Mouse (Mus musculus): ENCODE data around the gene Lamtor4. TPM values are rescaled to one million over a fixed set of nuclear protein-coding genes. Genes with fewer than 3 reads are reported as not detected.
A peak's percentile ranks its signal among the peaks of the same experiment; 100 is the strongest.

The Lamtor4 gene
- polyA plus RNA-seq, 1 experiment from 2014 or later = 47.9 TPM

DNA sequence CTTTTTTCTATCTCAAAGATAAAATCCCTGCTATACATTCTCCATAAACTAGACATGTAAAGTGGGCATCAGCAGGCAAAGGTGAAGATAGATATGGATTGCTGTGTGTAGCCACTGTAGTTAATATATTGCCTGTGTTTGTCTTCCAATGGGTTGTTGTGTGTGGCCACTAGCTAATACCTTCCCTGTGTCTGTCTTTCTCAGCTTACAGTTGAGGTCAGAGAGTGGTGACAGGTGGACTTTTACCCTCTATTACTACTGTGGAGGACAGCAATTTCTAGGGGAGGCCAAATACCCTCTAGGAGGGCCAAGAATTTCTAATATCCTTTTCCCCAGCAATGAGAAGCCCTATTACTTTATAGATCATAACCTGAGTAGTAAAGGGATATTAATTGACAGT is 21.1 kb upstream of the Lamtor4 start:
- Histone ChIP-seq H3K9me3 (replicated peaks) (no peaks in the 10 kb centered on the region), H3K4me3 (no peak overlapping the region), H3K36me3 (no peaks in the 10 kb centered on the region), H3K27ac (replicated peaks) (no peak overlapping the region), H3K4me1 (peaks cover 4% of the 10 kb centered on the region; the same call in 1 of the 2 replicates), H3K27me3 (ENCODE audit: low read depth, poor library complexity, severe bottlenecking) (no peaks in the 10 kb centered on the region)
- DNase-seq (ENCODE audit: low spot score) = no peak

DNA sequence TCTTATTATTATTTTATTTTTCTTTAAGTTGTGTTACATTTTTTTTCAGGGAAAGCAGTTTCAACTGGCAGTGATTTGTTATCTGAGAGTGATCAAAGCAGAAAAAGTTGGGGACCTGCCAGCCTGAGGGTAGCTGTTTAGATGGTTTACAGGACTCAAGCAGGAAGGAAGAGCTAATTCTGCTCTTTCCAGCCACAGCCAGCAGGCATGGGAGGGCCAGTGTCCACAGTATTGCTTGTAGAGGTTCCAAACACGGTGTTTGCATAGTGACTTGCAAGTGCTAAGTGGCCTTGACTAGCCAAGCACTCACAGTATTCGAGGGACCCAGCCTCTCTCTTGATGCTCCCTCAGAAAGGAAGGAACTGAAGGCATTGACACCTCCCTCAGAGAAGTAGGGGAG is 13.8 kb upstream of the Lamtor4 start:
- H3K27ac ChIP-seq (replicated peaks) = no peak overlapping the region
- no peaks in the 10 kb centered on the region for H3K27me3 ChIP-seq (ENCODE audit: low read depth, poor library complexity, severe bottlenecking)
- H3K9me3 ChIP-seq (replicated peaks) = no peaks in the 10 kb centered on the region
- DNase-seq (ENCODE audit: low spot score) = no peak
- no peaks in the 10 kb centered on the region for H3K4me1 ChIP-seq
- H3K4me3 ChIP-seq = no peak overlapping the region
- 55% methylated on average over 2 of the region's 2 CpGs for WGBS
- H3K36me3 ChIP-seq = no peaks in the 10 kb centered on the region

DNA sequence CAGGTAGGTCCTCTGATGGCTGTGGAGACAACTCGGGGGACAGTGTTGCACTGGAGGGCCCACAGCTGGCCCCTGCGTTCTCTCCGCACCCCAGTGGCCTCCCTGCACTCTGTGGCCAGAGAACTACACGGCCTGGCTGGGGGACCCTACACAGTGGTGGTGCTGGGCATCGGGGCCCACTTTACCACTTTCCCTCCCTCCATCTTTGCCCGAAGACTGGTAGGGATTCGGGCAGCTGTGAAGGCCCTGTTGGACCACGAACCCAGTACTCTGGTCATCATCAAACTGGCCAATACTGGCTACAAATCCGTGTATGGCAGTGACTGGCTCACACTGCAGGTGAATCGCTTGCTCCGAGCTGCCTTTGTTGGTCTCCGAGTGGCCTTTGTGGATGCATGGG is 4.1 kb upstream of the Lamtor4 start:
- Histone ChIP-seq H3K4me1 (peaks cover 13% of the 10 kb centered on the region), H3K9me3 (replicated peaks) (0 out of 2 replicates have a peak, but pooled peaks cover 3% of the 10 kb centered on the region), H3K27ac (replicated peaks) (no peak overlapping the region), H3K4me3 (no peak overlapping the region), H3K27me3 (ENCODE audit: low read depth, poor library complexity, severe bottlenecking) (no peaks in the 10 kb centered on the region), H3K36me3 (no peaks in the 10 kb centered on the region)
- DNase-seq (ENCODE audit: low spot score) = no peak
- 86% methylated on average over 12 of the region's 12 CpGs for WGBS

DNA sequence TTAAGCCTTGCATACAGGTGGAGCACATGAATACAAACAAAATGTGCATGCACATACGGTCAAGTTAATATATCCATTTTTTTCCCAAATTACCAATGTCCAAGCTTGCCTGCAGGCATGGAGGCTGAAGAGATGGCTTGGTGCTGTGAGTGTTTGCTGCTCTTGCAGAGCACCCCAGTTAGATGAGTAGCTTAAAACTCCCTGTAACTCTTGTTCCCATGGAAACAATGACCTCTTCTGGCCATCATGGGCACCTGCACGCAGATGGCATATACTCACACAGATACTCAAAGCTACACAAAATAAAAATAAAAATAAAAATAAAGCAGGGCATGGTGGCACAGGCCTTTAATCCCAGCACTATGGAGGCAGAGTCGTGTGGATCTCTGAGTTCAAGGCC is 2.2 kb upstream of the Lamtor4 start:
- no peak overlapping the region for H3K27ac ChIP-seq (replicated peaks)
- no peak overlapping the region for H3K4me3 ChIP-seq
- H3K9me3 ChIP-seq (replicated peaks) = 0 out of 2 replicates have a peak, but pooled peaks cover 3% of the 10 kb centered on the region
- H3K27me3 ChIP-seq (ENCODE audit: low read depth, poor library complexity, severe bottlenecking) = no peaks in the 10 kb centered on the region
- peaks cover 21% of the 10 kb centered on the region for H3K4me1 ChIP-seq
- H3K36me3 ChIP-seq = peaks cover 9% of the 10 kb centered on the region
- WGBS = 91% methylated on average over 3 of the region's 3 CpGs
- DNase-seq (ENCODE audit: low spot score) = no peak

DNA sequence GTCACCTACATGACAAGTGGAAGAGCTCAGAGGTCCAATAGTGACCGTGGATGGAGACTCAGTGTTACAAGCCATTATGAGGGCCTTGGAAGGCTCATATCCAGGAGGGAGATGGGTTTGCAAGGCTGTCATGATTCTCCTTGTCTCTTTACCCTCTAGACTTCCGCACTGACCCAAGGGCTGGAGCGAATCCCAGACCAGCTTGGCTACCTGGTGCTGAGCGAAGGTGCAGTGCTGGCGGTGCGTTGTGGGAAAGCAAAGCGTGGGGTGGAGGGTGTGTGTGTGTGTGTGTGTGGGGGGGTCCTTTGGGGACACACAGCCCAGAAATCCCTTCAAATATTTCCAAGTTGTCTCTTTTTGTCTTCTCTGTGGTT is 799 bp downstream of the Lamtor4 start:
- no peak for DNase-seq (ENCODE audit: low spot score)
- H3K36me3 ChIP-seq = peaks cover 39% of the 10 kb centered on the region
- 0 out of 2 replicates have a peak, but pooled peaks cover 2% of the 10 kb centered on the region for H3K9me3 ChIP-seq (replicated peaks)
- H3K4me1 ChIP-seq = peaks cover 21% of the 10 kb centered on the region
- H3K27me3 ChIP-seq (ENCODE audit: low read depth, poor library complexity, severe bottlenecking) = no peaks in the 10 kb centered on the region
- H3K4me3 ChIP-seq = peak overlapping the region; percentile 84
- H3K27ac ChIP-seq (replicated peaks) = peak overlapping the region; percentile 84
- 26% methylated on average over 7 of the region's 7 CpGs for WGBS

GRCm38 (mm10) chr5:138256966-138257584 is 1.8 kb downstream of the Lamtor4 start:
- DNase-seq (ENCODE audit: low spot score) = no peak
- Histone ChIP-seq H3K27me3 (ENCODE audit: low read depth, poor library complexity, severe bottlenecking) (no peaks in the 10 kb centered on the region), H3K4me1 (peaks cover 23% of the 10 kb centered on the region), H3K27ac (replicated peaks) (no peak overlapping the region), H3K4me3 (no peak overlapping the region), H3K36me3 (peaks cover 49% of the 10 kb centered on the region), H3K9me3 (replicated peaks) (no peaks in the 10 kb centered on the region)
- WGBS = 86% methylated on average over 10 of the region's 10 CpGs

DNA sequence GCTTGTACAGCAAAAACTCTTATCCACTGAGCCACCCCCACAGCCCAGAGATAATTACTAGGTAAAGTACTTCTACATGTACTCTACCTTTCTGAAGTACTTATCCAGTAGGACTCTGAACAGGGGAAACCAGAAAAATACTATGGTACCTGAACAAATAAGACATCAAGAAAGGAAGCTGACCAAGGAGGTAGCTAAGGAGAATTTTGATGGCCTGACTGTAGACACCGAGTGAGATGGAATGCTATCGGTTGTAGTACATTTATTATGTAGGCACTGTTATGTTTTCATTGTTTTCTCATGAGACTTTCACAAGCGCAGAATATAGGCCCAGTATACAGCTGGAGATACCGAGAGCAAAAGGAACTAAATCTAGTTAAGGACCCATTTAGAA is 2.3 kb downstream of the Lamtor4 start:
- Histone ChIP-seq H3K36me3 (peaks cover 54% of the 10 kb centered on the region), H3K9me3 (replicated peaks) (no peaks in the 10 kb centered on the region), H3K27me3 (ENCODE audit: low read depth, poor library complexity, severe bottlenecking) (no peaks in the 10 kb centered on the region), H3K4me3 (no peak overlapping the region), H3K27ac (replicated peaks) (no peak overlapping the region), H3K4me1 (peaks cover 28% of the 10 kb centered on the region)
- no peak for DNase-seq (ENCODE audit: low spot score)
- WGBS = 94% methylated on average over 4 of the region's 4 CpGs

DNA sequence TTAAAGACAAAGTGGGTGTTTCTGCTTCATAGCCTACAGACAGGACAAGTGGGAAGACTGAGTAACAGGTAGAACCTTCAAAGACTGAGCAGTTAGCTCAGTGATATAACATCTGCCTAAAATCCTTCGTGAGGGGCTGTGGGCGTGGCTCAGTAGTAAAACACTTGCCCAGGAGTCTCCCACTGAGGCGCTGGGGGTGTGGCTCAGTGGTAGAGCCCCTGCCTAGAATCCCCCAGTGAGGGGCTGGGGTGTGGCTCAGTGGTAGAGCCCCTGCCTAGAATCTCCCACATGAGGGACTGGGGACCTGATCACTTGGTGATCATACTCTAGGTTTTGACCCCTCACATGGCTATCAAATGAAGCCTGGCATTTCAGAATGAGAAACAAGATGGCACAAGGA is 2.8 kb downstream of the Lamtor4 start:
- H3K9me3 ChIP-seq (replicated peaks) = no peaks in the 10 kb centered on the region
- no peak overlapping the region for H3K4me3 ChIP-seq
- H3K36me3 ChIP-seq = peaks cover 56% of the 10 kb centered on the region
- no peaks in the 10 kb centered on the region for H3K27me3 ChIP-seq (ENCODE audit: low read depth, poor library complexity, severe bottlenecking)
- WGBS = 86% methylated on average over 3 of the region's 3 CpGs
- H3K27ac ChIP-seq (replicated peaks) = no peak overlapping the region
- no peak for DNase-seq (ENCODE audit: low spot score)
- peaks cover 33% of the 10 kb centered on the region for H3K4me1 ChIP-seq

- Histone ChIP-seq H3K36me3 (peaks cover 56% of the 10 kb centered on the region), H3K27ac (replicated peaks) (no peak overlapping the region), H3K4me1 (peaks cover 38% of the 10 kb centered on the region), H3K27me3 (ENCODE audit: low read depth, poor library complexity, severe bottlenecking) (no peaks in the 10 kb centered on the region), H3K4me3 (no peak overlapping the region), H3K9me3 (replicated peaks) (no peaks in the 10 kb centered on the region)
- no peak for DNase-seq (ENCODE audit: low spot score)
- WGBS = 84% methylated on average over 6 of the region's 6 CpGs
Measured at GRCm38 (mm10) chr5:138258542-138258941, 3.3 kb downstream of the Lamtor4 start.

- Histone ChIP-seq H3K27me3 (ENCODE audit: low read depth, poor library complexity, severe bottlenecking) (no peaks in the 10 kb centered on the region), H3K27ac (replicated peaks) (no peak overlapping the region), H3K4me3 (0 out of 2 replicates have a peak overlapping the region, but pooled peaks have one; percentile 2), H3K9me3 (replicated peaks) (no peaks in the 10 kb centered on the region), H3K4me1 (peaks cover 38% of the 10 kb centered on the region), H3K36me3 (peaks cover 56% of the 10 kb centered on the region)
- 84% methylated on average over 7 of the region's 7 CpGs for WGBS
- DNase-seq (ENCODE audit: low spot score) = no peak
Measured at GRCm38 (mm10) chr5:138258993-138259392, 3.7 kb downstream of the Lamtor4 start.

DNA sequence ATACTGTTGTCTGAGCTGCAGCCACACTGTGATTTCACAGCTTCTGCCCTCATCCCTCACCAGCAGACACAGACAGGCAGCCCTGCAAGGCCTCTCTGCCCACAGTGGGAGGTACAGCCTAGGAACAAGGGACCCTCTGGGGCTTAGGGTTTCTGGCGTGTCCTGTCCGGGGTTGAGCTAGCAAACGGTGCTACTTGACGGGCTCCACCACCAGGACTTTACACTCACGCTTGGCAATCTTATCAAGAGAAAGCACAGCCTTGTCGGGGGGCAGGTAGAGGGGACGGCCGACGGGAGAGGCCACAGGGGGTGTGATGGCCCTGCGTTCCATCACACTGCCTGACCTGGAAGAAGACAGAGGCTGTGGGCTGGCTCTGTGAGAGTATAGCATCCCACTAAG is 4.8 kb downstream of the Lamtor4 start:
- Histone ChIP-seq H3K4me1 (peaks cover 43% of the 10 kb centered on the region), H3K9me3 (replicated peaks) (no peaks in the 10 kb centered on the region), H3K36me3 (peaks cover 56% of the 10 kb centered on the region), H3K27me3 (ENCODE audit: low read depth, poor library complexity, severe bottlenecking) (no peaks in the 10 kb centered on the region), H3K27ac (replicated peaks) (no peak overlapping the region), H3K4me3 (no peak overlapping the region)
- no peak for DNase-seq (ENCODE audit: low spot score)
- 90% methylated on average over 10 of the region's 10 CpGs for WGBS

- no peak overlapping the region for H3K4me3 ChIP-seq
- H3K36me3 ChIP-seq = peaks cover 61% of the 10 kb centered on the region
- H3K27ac ChIP-seq (replicated peaks) = no peak overlapping the region
- no peaks in the 10 kb centered on the region for H3K9me3 ChIP-seq (replicated peaks)
- peaks cover 42% of the 10 kb centered on the region for H3K4me1 ChIP-seq
- DNase-seq (ENCODE audit: low spot score) = no peak
- no peaks in the 10 kb centered on the region for H3K27me3 ChIP-seq (ENCODE audit: low read depth, poor library complexity, severe bottlenecking)
- 95% methylated on average over 11 of the region's 11 CpGs for WGBS
Measured at GRCm38 (mm10) chr5:138260834-138261233, 5.6 kb downstream of the Lamtor4 start.

DNA sequence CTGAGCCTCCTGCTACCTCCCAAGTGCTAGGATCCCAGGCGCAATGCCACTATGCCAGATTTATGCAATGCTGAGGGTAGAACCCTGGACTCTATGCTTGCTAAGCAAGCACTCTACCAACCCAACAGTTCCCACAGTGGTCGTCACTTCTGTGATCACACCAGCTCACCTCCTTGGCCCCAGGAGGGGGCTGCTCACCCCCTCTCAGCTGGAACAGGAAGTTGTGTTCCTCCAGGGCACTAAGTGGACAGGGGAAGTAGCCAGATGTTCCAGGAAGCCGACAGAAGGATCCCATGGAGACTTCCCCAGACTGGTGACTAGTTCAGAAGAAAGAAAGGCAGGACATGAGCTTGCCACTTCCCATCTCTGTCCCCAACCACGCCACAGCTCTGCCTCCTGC is 6.7 kb downstream of the Lamtor4 start:
- no peaks in the 10 kb centered on the region for H3K27me3 ChIP-seq (ENCODE audit: low read depth, poor library complexity, severe bottlenecking)
- peaks cover 72% of the 10 kb centered on the region for H3K36me3 ChIP-seq
- DNase-seq (ENCODE audit: low spot score) = no peak
- no peak overlapping the region for H3K27ac ChIP-seq (replicated peaks)
- no peaks in the 10 kb centered on the region for H3K9me3 ChIP-seq (replicated peaks)
- WGBS = 86% methylated on average over 4 of the region's 4 CpGs
- peaks cover 31% of the 10 kb centered on the region for H3K4me1 ChIP-seq
- H3K4me3 ChIP-seq = peak overlapping the region; percentile 99
